Mouse (Mus musculus) lung, adult 2 months (tissue): ENCODE results near the gene Tatdn3. TPM values are rescaled to one million over a fixed set of nuclear protein-coding genes. Genes with fewer than 3 reads are reported as not detected.
A peak's percentile ranks its signal among the peaks of the same experiment; 100 is the strongest.
"Not testable (repeated sequence)": the region's sequence is repeated elsewhere in the genome, so short reads cannot be mapped to it uniquely, and the experiment has no call there.

Experiments
- DNase-seq: peaks from one replicate; pipeline ENCODE4 v3.0.0; 2022
- H3K4me1 ChIP-seq: fragments of 200-500 bp; 2 replicates; pipeline ENCODE4 v1.6.1; 2011; ENCODE audit warnings: low read length; ENCODE audit not compliant: control insufficient read depth, insufficient read depth
- H3K4me3 ChIP-seq: fragments of 200-500 bp; replicated peaks from 2 replicates; pipeline ENCODE3; 2011; ENCODE audit warnings: low read depth, mild to moderate bottlenecking, control low read depth, low read length; ENCODE audit errors: extremely low read depth
- CTCF ChIP-seq: fragments of 200-500 bp; IDR thresholded peaks from 2 replicates; pipeline ENCODE4 v1.5.1; 2011; ENCODE audit warnings: mild to moderate bottlenecking, low read length, control low read depth; ENCODE audit not compliant: insufficient read depth
- POLR2A ChIP-seq: fragments of 200-500 bp; IDR thresholded peaks from 2 replicates; pipeline ENCODE4 v1.6.1; 2011; ENCODE audit warnings: low read depth, mild to moderate bottlenecking, control low read depth, low read length, borderline replicate concordance; ENCODE audit errors: extremely low read depth
- WGBS: fragments of 180-500 bp; shearing (Covaris S2); methylation state at CpG from one replicate; pipeline ENCODE4 v1.1.7; 2018; 5-methylcytosine and 5-hydroxymethylcytosine counted together
- polyA plus RNA-seq: library from polyadenylated mRNA; depleted of rRNA; stranded (reverse); fragments of >200 nt; gene quantifications from 2 replicates; pipeline ENCODE4 v1.2.3, GENCODE M21; 2012

Gene Tatdn3
- polyA plus RNA-seq, 1 experiment: 6.8 TPM

- WGBS: 75% methylated on average over 5 of the region's 5 CpGs
- DNase-seq: no peak
- TF ChIP-seq POLR2A (no peak), CTCF (no peak)
Measured at GRCm38 (mm10) chr1:191042106-191042505, 20.6 kb downstream of the Tatdn3 start.

DNA sequence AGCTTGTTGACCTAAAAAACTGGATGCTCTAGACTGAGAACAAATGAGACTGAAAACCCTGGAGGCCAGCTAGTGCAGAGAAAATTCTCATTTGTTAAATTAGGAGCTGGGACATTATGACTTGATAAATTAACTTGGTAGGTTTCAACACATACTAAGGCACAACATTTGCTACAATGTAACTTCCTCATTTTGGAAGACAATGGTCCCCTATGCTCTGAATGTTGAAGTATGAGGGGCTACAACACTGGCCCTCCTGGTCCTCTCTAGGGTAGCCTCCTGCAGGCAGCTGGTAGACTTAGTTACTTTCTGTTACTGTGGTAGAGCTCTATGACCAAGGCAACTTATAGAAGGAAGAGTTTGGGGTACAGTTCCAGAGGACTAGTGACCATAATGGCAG is 21.4 kb downstream of the Tatdn3 start:
- DNase-seq: no peak
- no peak overlapping the region for H3K4me3 ChIP-seq
- TF ChIP-seq POLR2A: no peak
- TF ChIP-seq CTCF: no peak
- H3K4me1 ChIP-seq: no peaks in the 10 kb centered on the region

More at GRCm38 (mm10) chr1:191042106-191042505, 20.6 kb downstream of the Tatdn3 start:
- Histone ChIP-seq H3K4me1 (no peaks in the 10 kb centered on the region), H3K4me3 (no peak overlapping the region)

DNA sequence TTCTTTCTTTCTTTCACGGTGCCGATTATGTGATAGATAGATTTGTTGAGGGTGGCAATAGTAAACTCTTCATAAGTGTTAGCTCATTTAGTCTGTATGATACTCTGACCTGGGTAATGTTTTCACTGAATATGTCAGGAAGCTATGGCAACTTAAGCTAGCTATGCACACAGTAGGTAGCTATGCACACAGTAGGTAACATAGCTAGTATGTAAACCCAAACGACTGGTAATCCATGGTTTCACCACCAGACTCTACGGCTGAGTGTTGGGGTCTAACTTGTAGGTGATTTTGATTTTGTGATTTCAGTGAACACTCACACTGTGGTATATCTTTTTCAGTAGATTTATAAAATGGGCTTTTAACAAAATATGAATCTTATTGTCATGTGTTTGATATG is 24.7 kb downstream of the Tatdn3 start:
- Histone ChIP-seq H3K4me3 (no peak overlapping the region), H3K4me1 (no peaks in the 10 kb centered on the region)
- TF ChIP-seq CTCF (no peak), POLR2A (no peak)
- DNase-seq: no peak
- 85% methylated on average over 4 of the region's 4 CpGs for WGBS

DNA sequence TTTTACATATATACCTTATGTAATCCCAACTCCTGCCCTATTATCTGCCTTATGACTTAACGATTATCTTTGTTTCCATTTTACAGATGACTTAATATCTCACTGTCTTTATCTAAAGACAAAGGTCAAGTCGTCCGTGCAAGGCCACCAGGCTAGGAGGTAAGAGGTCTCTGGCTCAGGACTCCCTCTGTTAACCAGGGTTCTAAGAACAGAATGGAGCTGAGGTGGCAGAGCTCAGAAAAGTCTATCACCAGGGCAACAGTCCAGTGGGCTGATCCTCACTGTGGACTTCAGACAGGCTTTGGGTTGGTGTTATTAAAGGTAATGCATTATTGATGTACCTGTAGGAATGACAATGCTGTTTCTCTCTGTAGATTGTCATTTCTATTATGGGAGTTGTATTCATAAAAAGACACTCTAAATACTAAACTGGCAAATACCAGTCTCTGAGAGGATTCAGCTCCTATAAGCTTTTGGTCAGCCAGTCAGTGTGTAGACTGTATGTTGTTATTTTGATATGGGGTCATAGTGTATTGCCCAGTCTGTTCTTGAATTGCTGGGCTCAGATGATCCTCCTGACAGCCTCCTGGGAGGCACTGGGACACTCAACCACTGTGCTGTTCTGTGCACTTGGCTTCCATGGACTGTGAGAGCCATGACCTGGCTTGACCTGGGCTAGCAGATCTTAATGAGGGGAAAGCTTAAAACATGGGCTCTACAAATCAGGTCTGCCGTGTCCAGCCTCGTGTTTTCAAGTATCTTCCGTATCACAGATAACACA is 26.0 kb downstream of the Tatdn3 start, which contains the start of gene Spata45:
TSS of gene Spata45 (plus strand) at position 86 of the 781 bp plus-strand sequence.
- no peak within 1 kb of the TSS for H3K4me3 ChIP-seq
- WGBS: 59% methylated on average over 6 of the region's 6 CpGs
- H3K4me1 ChIP-seq: no peaks in the 10 kb centered on the region
- DNase-seq: no peak
- TF ChIP-seq POLR2A (no peak), CTCF (no peak)

- Histone ChIP-seq H3K4me1 (no peaks in the 10 kb centered on the region), H3K4me3 (no peak overlapping the region)
- no peak for TF ChIP-seq CTCF
- no peak for TF ChIP-seq POLR2A
- WGBS: 31% methylated on average over 4 of the region's 4 CpGs
- no peak for DNase-seq
Measured at GRCm38 (mm10) chr1:191035649-191036048, 27.1 kb downstream of the Tatdn3 start.

DNA sequence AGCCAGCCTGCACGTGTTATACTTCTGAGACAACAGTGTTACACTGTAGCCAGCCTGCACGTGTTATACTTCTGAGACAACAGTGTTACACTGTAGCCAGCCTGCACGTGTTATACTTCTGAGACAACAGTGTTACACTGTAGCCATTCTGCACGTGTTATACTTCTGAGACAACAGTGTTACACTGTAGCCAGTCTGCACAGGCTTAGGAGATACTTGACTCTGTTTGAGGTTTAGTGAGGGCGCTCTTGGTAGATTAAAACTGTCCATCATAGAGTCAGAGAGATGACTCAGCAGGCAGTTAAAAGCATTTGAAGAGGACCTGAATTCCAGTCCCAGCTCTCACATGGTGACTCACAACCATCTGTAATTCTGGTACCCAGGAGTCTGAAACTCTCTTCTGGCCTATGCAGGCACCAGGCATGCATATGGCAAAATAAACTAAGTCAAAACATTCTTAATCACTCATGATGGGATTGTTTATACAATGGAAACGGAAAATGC is 31.8 kb downstream of the Tatdn3 start:
- not testable (repeated sequence) for H3K4me3 ChIP-seq, H3K4me1 ChIP-seq, DNase-seq
- WGBS: 49% methylated on average over 6 of the region's 6 CpGs

- H3K4me1 ChIP-seq: peaks cover 5% of the 10 kb centered on the region
Measured at GRCm38 (mm10) chr1:191030182-191030581, 32.5 kb downstream of the Tatdn3 start.

GRCm38 (mm10) chr1:191026021-191026713 is 36.6 kb downstream of the Tatdn3 start, which contains the start of gene Flvcr1:
Gene Flvcr1, minus strand, starts transcription at chr1:191026158.
- peak; percentile 96 for DNase-seq
- H3K4me3 ChIP-seq: peak within 1 kb of the TSS; percentile 87
- TF ChIP-seq POLR2A: peak; percentile 76
- no peak for TF ChIP-seq CTCF
- under 1% methylated on average over 50 of the region's 50 CpGs for WGBS
- H3K4me1 ChIP-seq: peaks cover 8% of the 10 kb centered on the region

More at GRCm38 (mm10) chr1:191030182-191030581, 32.5 kb downstream of the Tatdn3 start:
- 53% methylated on average over 10 of the region's 10 CpGs for WGBS
- DNase-seq: no peak
- H3K4me3 ChIP-seq: no peak overlapping the region
- TF ChIP-seq POLR2A (no peak), CTCF (no peak)

DNA sequence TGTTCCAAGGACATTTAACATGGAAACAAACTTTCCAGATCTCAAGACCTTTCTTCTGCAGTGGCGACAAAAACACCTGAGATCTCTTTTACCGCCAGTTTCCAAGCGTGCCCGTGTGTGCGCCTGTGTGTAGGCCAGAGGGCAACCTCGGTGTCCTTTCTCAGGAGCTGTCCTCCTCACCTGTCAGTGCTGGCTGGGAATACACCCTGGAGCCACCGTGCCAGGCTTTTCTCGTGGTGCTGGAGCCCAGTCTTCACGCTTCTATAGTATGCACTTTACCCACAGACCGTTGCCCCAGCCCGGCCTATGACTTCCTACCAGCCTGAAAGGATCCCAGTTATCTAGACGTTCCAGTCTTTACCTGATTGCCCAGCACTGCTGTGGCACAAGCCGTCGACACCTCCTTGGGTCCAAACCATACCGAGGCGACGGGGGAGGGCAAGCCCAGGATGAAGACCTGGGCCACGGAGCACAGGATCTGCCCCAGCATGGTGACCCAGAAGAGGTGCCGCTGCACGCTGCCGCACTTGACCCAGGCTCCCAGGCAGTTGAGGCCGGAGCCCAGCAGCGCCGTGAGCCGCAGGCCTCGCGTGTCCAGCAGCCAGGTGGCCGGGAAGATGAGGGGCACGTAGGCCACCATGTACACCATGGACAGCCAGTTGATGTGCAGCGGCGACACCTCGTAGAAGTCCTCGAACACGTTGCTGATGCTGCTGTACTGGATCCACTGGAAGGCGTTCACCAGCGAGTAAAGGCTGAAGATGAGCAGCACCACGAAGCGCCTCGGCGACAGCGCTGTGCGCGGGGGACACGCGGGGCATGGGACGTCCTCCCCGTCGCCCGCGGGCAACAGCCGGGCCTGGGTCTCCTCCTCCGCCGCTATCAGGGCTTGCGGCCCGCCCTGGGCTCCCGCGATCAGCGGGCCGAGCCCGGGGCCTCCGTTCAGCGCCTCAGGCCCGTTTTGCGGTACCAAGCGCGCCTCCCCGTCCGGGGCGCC is 37.4 kb downstream of the Tatdn3 start:
- TF ChIP-seq POLR2A: no peak
- TF ChIP-seq CTCF: no peak
- H3K4me3 ChIP-seq: peak overlapping the region; percentile 87
- 4% methylated on average over 69 of the region's 69 CpGs for WGBS
- peak; percentile 59 for DNase-seq
- H3K4me1 ChIP-seq: peaks cover 8% of the 10 kb centered on the region

DNA sequence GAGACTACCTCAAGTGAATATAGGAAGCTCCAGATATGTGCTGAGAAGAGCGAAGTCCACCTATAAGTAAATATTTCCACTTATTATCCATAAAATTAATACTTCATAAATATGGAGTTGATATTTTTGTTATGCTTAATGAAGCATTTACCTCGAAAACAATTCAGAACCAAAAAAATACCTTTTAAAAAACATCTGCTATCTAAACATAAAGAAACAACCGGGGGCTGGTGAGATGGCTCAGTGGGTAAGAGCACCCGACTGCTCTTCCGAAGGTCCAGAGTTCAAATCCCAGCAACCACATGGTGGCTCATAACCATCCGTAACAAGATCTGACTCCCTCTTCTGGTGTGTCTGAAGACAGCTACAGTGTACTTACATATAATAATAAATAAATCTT is 38.9 kb downstream of the Tatdn3 start:
- H3K4me3 ChIP-seq, H3K4me1 ChIP-seq, DNase-seq: not testable (repeated sequence)
- 89% methylated on average over 6 of the region's 6 CpGs for WGBS
